Mouse (Mus musculus): Measurements from ENCODE around the gene Dcst2. TPM values are rescaled to one million over a fixed set of nuclear protein-coding genes. Genes with fewer than 3 reads are reported as not detected.
A peak's percentile ranks its signal among the peaks of the same experiment; 100 is the strongest.

The Dcst2 gene
- not detected in 2 replicates for polyA plus RNA-seq (2015; fragmentation: Nextera tagmentation; extraction: Ambion mirVana)

DNA sequence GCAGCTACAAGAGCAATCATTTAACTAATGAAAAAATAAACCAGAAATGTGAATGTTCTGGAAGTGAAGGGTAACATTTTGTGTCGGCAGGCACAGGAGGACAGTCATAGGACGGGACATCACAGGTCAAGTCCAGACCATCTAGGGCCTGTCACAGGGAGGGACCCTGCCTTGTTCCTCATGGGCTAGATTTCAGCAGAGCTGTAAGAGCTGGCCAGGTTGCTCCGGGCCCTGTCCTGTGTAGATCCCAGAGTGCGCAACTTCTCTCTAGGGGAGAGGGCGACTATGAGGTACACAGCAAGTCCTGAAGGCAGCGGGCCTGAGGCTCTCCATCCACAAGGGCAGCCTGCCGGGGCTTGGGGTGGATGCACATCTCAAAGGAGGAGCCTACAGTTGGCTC, at the start of gene Dcst2:
Dcst2 (plus strand) TSS at position 301 of the 400 bp plus-strand sequence.
- 83% methylated on average over 7 of the region's 7 CpGs for WGBS
- no peaks in the 10 kb centered on the region for H3K27me3 ChIP-seq (ENCODE audit: control insufficient read depth, insufficient read depth, low read length)
- H3K4me2 ChIP-seq (ENCODE audit: low read depth, low read length) = no peak within 1 kb of the TSS
- H3K36me3 ChIP-seq (ENCODE audit: control insufficient read depth, insufficient read depth) = no peaks in the 10 kb centered on the region
- ATAC-seq (replicated peaks; ENCODE audit: extremely low read depth, insufficient read depth, low FRiP score) = no peak
- no peaks in the 10 kb centered on the region for H3K9me3 ChIP-seq (replicated peaks; ENCODE audit: control insufficient read depth, low read length)
- H3K4me3 ChIP-seq (ENCODE audit: low read length) = no peak within 1 kb of the TSS
- no peaks in the 10 kb centered on the region for H3K4me1 ChIP-seq (ENCODE audit: control insufficient read depth, insufficient read depth, low read length)
- H3K27ac ChIP-seq (ENCODE audit: low read length) = no peak within 1 kb of the TSS
- no peak within 1 kb of the TSS for H3K9ac ChIP-seq (ENCODE audit: low read length)

DNA sequence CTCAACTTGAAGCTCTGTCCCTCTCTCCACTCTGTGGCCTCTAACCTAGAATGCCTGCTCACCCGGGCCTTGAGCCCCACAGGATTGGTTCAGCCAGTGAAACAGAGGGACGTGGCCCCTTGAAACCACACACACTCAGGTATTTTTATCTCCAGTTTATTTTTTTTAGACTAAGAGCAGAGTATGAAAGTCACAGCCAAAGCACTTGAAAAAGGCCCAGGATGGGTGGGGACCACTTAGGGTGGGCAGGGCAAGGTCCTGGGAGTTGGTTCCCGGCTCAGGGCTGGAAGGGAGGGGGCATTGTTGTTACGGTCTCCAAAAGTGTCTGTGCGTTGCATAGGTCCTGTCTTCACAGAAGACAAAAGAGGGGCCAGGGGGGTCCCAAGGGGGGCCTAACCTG, 47.4 kb upstream of the Dcst2 start:
- no peak overlapping the region for H3K9ac ChIP-seq (ENCODE audit: low read length)
- H3K4me1 ChIP-seq (ENCODE audit: control insufficient read depth, insufficient read depth, low read length) = peaks cover 27% of the 10 kb centered on the region
- H3K4me3 ChIP-seq (ENCODE audit: low read length) = no peak overlapping the region
- H3K9me3 ChIP-seq (replicated peaks; ENCODE audit: control insufficient read depth, low read length) = no peaks in the 10 kb centered on the region
- peaks cover 27% of the 10 kb centered on the region for H3K27me3 ChIP-seq (ENCODE audit: control insufficient read depth, insufficient read depth, low read length)
- H3K36me3 ChIP-seq (ENCODE audit: control insufficient read depth, insufficient read depth) = no peaks in the 10 kb centered on the region
- no peak overlapping the region for H3K27ac ChIP-seq (ENCODE audit: low read length)
- WGBS = 51% methylated on average over 5 of the region's 5 CpGs
- no peak overlapping the region for H3K4me2 ChIP-seq (ENCODE audit: low read depth, low read length)
- no peak for ATAC-seq (replicated peaks; ENCODE audit: extremely low read depth, insufficient read depth, low FRiP score)

DNA sequence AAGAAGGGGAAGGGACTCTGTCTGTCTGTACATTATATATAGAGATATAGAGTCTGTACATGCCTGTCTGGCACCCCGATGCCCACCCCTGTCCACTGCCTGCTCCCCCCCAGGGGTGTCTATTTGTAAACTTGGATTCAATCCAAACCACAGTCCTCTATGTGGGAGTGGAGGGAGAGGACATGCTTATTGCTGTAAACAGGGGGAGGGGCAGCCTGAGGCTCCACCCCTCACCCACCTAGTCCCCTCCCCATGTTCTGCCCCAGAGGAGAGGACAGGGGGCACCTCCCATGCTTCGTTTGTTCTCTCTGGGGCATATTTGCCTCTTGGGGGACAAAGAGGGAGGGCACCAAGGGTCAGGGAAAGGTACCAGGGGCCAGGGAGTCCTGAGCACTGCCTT, 47.0 kb upstream of the Dcst2 start:
- no peaks in the 10 kb centered on the region for H3K36me3 ChIP-seq (ENCODE audit: control insufficient read depth, insufficient read depth)
- 30% methylated on average over 2 of the region's 2 CpGs for WGBS
- peak overlapping the region; percentile 61 for H3K9ac ChIP-seq (ENCODE audit: low read length)
- H3K27me3 ChIP-seq (ENCODE audit: control insufficient read depth, insufficient read depth, low read length) = peaks cover 31% of the 10 kb centered on the region
- 0 out of 2 replicates have a peak, but pooled peaks have one; percentile 12 for ATAC-seq (replicated peaks; ENCODE audit: extremely low read depth, insufficient read depth, low FRiP score)
- peak overlapping the region; percentile 49; the same call in 1 of the 2 replicates for H3K4me3 ChIP-seq (ENCODE audit: low read length)
- H3K9me3 ChIP-seq (replicated peaks; ENCODE audit: control insufficient read depth, low read length) = no peaks in the 10 kb centered on the region
- H3K4me1 ChIP-seq (ENCODE audit: control insufficient read depth, insufficient read depth, low read length) = peaks cover 32% of the 10 kb centered on the region
- H3K27ac ChIP-seq (ENCODE audit: low read length) = no peak overlapping the region
- H3K4me2 ChIP-seq (ENCODE audit: low read depth, low read length) = peak overlapping the region; percentile 75

DNA sequence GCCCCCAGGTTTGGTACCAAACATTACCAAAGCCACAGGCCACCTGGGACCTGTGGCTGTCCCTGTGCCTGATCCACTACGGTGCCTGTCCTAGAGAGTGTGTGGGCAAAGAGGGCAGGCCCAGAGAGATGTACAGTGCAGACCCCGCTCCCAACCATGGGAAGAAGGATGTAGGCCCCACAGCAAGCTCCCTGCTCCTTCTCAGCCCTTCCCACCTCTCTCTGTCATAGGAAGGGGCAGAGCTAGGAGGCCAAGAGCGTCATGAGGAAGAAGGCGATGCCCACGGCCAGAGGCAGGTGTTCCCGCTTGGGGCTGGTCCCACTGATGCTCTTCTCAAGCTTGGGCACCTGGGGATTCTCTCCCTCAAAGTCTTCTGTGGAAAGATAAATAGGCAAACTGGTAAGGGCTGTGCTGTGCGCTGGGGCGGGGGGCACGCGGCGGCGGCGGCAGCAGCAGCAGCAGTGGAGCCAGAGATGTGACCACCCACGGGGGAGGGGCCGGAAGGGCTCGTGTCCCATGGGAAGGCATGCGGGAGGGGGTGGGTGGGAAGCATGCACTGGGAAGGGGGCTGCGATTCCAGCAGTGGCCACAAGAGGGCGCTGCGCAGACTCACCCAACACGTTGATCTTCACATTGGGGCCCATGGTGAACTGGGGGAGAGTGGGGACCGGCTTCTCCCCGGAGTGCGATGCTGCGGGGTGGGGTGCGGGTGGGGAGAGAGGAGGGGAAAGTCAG, 46.4 kb upstream of the Dcst2 start:
- Histone ChIP-seq H3K27me3 (ENCODE audit: control insufficient read depth, insufficient read depth, low read length) (peaks cover 37% of the 10 kb centered on the region), H3K9me3 (replicated peaks; ENCODE audit: control insufficient read depth, low read length) (no peaks in the 10 kb centered on the region), H3K4me2 (ENCODE audit: low read depth, low read length) (peak overlapping the region; percentile 75), H3K4me3 (ENCODE audit: low read length) (peak overlapping the region; percentile 49), H3K4me1 (ENCODE audit: control insufficient read depth, insufficient read depth, low read length) (peaks cover 36% of the 10 kb centered on the region), H3K27ac (ENCODE audit: low read length) (no peak overlapping the region), H3K9ac (ENCODE audit: low read length) (peak overlapping the region; percentile 61), H3K36me3 (ENCODE audit: control insufficient read depth, insufficient read depth) (no peaks in the 10 kb centered on the region)
- ATAC-seq (replicated peaks; ENCODE audit: extremely low read depth, insufficient read depth, low FRiP score) = peak; percentile 43
- 12% methylated on average over 17 of the region's 26 CpGs for WGBS

DNA sequence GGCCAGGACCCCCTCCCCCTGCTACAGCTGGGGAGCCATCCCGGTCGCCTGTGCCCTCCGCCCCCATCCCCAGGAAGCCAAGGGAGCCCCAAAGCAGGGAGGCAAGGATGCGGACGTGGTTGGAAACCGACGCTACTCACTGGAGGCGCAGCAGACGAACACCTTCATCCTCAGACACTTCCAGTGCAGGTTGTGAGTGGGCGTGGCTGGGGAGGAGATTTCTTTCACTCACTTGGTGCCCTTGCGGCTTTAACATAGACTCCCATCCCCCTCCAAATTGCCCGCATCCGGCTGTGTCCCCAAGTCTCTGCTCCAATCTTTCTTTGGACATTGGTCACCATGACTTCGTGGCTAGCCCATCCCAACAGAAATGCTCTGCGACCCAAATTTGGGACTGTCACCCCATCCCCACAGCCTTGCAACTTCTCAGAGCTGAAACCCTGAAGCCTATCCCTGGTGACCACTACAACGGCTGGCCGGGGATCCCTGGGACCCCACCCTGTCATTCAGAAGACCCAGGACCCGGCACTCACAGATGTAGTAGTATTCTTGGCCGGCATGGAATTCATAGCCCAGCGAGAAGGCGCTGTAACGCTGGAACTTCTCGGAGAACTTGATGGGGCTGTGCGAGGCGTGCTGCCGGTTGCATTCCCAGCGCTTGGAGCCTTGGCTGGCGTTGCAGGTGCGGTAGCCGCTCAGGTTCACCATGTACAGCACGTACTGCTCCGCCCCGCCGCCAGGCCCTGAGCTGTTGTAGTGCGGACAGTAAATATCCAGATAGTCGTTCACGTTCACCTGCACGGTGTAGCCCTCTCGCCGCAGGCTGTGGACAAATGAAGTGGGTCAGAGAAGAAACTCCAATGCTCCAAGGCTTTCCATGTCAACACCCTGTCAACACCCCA, 45.6 kb upstream of the Dcst2 start:
- 15% methylated on average over 39 of the region's 40 CpGs for WGBS
- Histone ChIP-seq H3K4me3 (ENCODE audit: low read length) (peak overlapping the region; percentile 49), H3K4me1 (ENCODE audit: control insufficient read depth, insufficient read depth, low read length) (peaks cover 45% of the 10 kb centered on the region), H3K4me2 (ENCODE audit: low read depth, low read length) (peak overlapping the region; percentile 75), H3K27me3 (ENCODE audit: control insufficient read depth, insufficient read depth, low read length) (peaks cover 45% of the 10 kb centered on the region), H3K27ac (ENCODE audit: low read length) (no peak overlapping the region), H3K9ac (ENCODE audit: low read length) (peak overlapping the region; percentile 50), H3K36me3 (ENCODE audit: control insufficient read depth, insufficient read depth) (no peaks in the 10 kb centered on the region), H3K9me3 (replicated peaks; ENCODE audit: control insufficient read depth, low read length) (no peaks in the 10 kb centered on the region)
- no peak for ATAC-seq (replicated peaks; ENCODE audit: extremely low read depth, insufficient read depth, low FRiP score)

DNA sequence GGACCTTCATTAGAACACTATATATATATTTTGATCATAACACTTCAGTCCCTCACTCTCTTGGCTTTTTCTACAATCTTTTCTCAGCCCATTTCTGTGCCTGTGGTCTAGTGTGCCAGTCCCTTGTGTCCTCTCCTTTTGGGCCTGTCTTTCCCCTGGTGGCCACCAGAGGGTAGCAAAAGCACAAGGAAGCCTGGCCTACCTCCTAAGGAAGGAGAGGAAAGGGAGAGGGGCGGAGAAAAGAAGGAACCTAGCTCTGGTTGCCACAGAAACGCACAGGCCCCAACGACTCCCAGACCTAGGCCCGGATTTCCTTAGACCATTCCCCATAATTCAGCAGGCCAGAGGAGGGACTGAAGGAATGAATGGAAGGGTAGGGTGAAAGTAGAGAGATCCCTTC, 44.9 kb upstream of the Dcst2 start:
- Histone ChIP-seq H3K9me3 (replicated peaks; ENCODE audit: control insufficient read depth, low read length) (no peaks in the 10 kb centered on the region), H3K27me3 (ENCODE audit: control insufficient read depth, insufficient read depth, low read length) (peaks cover 51% of the 10 kb centered on the region), H3K4me2 (ENCODE audit: low read depth, low read length) (peak overlapping the region; percentile 75; the same call in 1 of the 2 replicates), H3K4me1 (ENCODE audit: control insufficient read depth, insufficient read depth, low read length) (peaks cover 51% of the 10 kb centered on the region), H3K4me3 (ENCODE audit: low read length) (no peak overlapping the region), H3K27ac (ENCODE audit: low read length) (no peak overlapping the region), H3K9ac (ENCODE audit: low read length) (0 out of 2 replicates have a peak overlapping the region, but pooled peaks have one; percentile 3), H3K36me3 (ENCODE audit: control insufficient read depth, insufficient read depth) (no peaks in the 10 kb centered on the region)
- 8% methylated on average over 4 of the region's 4 CpGs for WGBS
- ATAC-seq (replicated peaks; ENCODE audit: extremely low read depth, insufficient read depth, low FRiP score) = peak; percentile 29

DNA sequence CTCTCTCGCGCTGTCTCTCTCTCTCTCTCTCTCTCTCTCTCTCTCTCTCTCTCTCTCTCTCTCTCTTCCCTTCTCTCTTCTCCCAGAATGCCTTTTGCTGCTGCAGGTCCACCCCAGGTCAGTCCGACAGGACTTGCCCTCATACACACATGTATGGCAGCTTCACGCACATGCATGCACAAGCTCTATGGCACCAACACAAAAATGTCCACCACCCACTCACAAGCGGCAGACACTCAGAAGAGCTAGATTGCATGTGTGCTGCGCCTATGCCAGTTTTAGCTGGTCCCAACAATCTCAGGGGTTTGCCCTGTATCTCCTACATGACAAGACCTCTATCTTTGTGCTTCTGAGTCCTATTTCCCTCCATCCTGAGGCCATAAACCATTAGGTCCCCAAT, 44.5 kb upstream of the Dcst2 start:
- Histone ChIP-seq H3K4me1 (ENCODE audit: control insufficient read depth, insufficient read depth, low read length) (peaks cover 55% of the 10 kb centered on the region), H3K4me2 (ENCODE audit: low read depth, low read length) (no peak overlapping the region), H3K4me3 (ENCODE audit: low read length) (no peak overlapping the region), H3K36me3 (ENCODE audit: control insufficient read depth, insufficient read depth) (no peaks in the 10 kb centered on the region), H3K27ac (ENCODE audit: low read length) (no peak overlapping the region), H3K9ac (ENCODE audit: low read length) (no peak overlapping the region), H3K9me3 (replicated peaks; ENCODE audit: control insufficient read depth, low read length) (no peaks in the 10 kb centered on the region), H3K27me3 (ENCODE audit: control insufficient read depth, insufficient read depth, low read length) (peaks cover 55% of the 10 kb centered on the region)
- no peak for ATAC-seq (replicated peaks; ENCODE audit: extremely low read depth, insufficient read depth, low FRiP score)
- WGBS = 53% methylated on average over 6 of the region's 6 CpGs

DNA sequence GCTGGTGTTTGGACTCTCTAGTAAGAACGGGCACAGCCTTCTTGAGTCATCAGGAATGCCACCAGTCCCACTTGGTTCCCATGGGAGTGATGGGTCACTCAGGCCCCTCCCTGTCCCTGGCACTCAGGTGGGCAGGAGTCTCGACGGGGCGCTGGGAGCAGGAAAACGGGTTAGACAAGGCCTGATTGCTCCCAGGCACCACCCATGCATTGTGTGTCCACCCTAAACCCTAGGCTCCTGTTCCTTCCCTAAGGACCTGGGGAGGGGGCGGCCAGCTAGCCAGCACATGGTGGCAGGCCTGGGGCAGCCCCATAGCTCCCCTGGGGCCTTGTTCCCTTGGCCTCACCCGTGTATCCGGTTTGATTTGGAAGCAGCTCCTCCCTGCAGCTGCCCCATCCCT, 43.5 kb upstream of the Dcst2 start:
- ATAC-seq (replicated peaks; ENCODE audit: extremely low read depth, insufficient read depth, low FRiP score) = no peak
- peaks cover 59% of the 10 kb centered on the region for H3K27me3 ChIP-seq (ENCODE audit: control insufficient read depth, insufficient read depth, low read length)
- H3K4me3 ChIP-seq (ENCODE audit: low read length) = no peak overlapping the region
- no peak overlapping the region for H3K4me2 ChIP-seq (ENCODE audit: low read depth, low read length)
- no peaks in the 10 kb centered on the region for H3K36me3 ChIP-seq (ENCODE audit: control insufficient read depth, insufficient read depth)
- H3K4me1 ChIP-seq (ENCODE audit: control insufficient read depth, insufficient read depth, low read length) = peaks cover 57% of the 10 kb centered on the region
- no peak overlapping the region for H3K9ac ChIP-seq (ENCODE audit: low read length)
- no peak overlapping the region for H3K27ac ChIP-seq (ENCODE audit: low read length)
- WGBS = 65% methylated on average over 8 of the region's 8 CpGs
- H3K9me3 ChIP-seq (replicated peaks; ENCODE audit: control insufficient read depth, low read length) = no peaks in the 10 kb centered on the region
